Mouse (Mus musculus) hindbrain, embryonic 16.5 days (tissue): ENCODE measurements around the gene Arhgap22. TPM values are rescaled to one million over a fixed set of nuclear protein-coding genes. Genes with fewer than 3 reads are reported as not detected.

Experiments
- ATAC-seq: fragments of 200-750 bp; cut with Nextera tagmentation; 2 replicates; pipeline ENCODE4 v1.8.0; 2017; ENCODE audit warnings: moderate TSS enrichment, moderate library complexity
- H3K27ac ChIP-seq: fragments of 300-500 bp; sonication (generic); 2 replicates; pipeline ENCODE4 v1.5.1; 2014; ENCODE audit warnings: low read depth, mild to moderate bottlenecking, control low read depth, low read length, moderate library complexity
- H3K27me3 ChIP-seq: fragments of 300-500 bp; sonication (generic); replicated peaks from 2 replicates; pipeline ENCODE4 v1.6.1; 2014; ENCODE audit warnings: low read length; ENCODE audit not compliant: control insufficient read depth, insufficient read depth
- H3K36me3 ChIP-seq: fragments of 300-500 bp; sonication (generic); 2 replicates; pipeline ENCODE4 v1.6.1; 2014; ENCODE audit warnings: mild to moderate bottlenecking, low read length, moderate library complexity, mixed read lengths; ENCODE audit not compliant: control insufficient read depth, insufficient read depth
- H3K4me1 ChIP-seq: fragments of 300-500 bp; sonication (generic); 2 replicates; pipeline ENCODE4 v1.6.1; 2014; ENCODE audit warnings: low read depth, low read length; ENCODE audit not compliant: control insufficient read depth, insufficient read depth
- H3K4me2 ChIP-seq: fragments of 300-500 bp; sonication (generic); 2 replicates; pipeline ENCODE4 v1.6.1; 2014; ENCODE audit warnings: mild to moderate bottlenecking, low read length, control low read depth, moderate library complexity
- H3K4me3 ChIP-seq: fragments of 300-500 bp; sonication (generic); 2 replicates; pipeline ENCODE4 v1.5.1; 2014; ENCODE audit warnings: mild to moderate bottlenecking, low read length, control low read depth, moderate library complexity
- H3K9ac ChIP-seq: fragments of 300-500 bp; sonication (generic); 2 replicates; pipeline ENCODE4 v1.6.1; 2014; ENCODE audit warnings: low read depth, mild to moderate bottlenecking, control low read depth, low read length, moderate library complexity
- H3K9me3 ChIP-seq: fragments of 300-500 bp; sonication (generic); 2 replicates; pipeline ENCODE4 v1.6.1; 2014; ENCODE audit warnings: mild to moderate bottlenecking, low read length, moderate library complexity; ENCODE audit not compliant: control insufficient read depth
- WGBS: fragments of 180-500 bp; shearing (Covaris S2); extraction: QIAGEN DNeasy Blood & Tissue Kit; methylation state at CpG from one replicate; pipeline ENCODE4 v1.1.7; 2014; 5-methylcytosine and 5-hydroxymethylcytosine counted together
- polyA plus RNA-seq: library from polyadenylated mRNA; unstranded; fragments of >200 nt; fragmentation: Nextera tagmentation; extraction: Ambion mirVana; gene quantifications from 2 replicates; pipeline ENCODE4 v1.2.1, GENCODE M21; 2015

Gene Arhgap22
- polyA plus RNA-seq, 1 experiment from 2014 or later = 4.4 TPM

- Histone ChIP-seq H3K4me2 (no peak overlapping the region), H3K27ac (no peak overlapping the region), H3K4me1 (no peaks in the 10 kb centered on the region), H3K4me3 (no peak overlapping the region), H3K9ac (no peak overlapping the region), H3K9me3 (no peaks in the 10 kb centered on the region), H3K36me3 (no peaks in the 10 kb centered on the region), H3K27me3 (no peaks in the 10 kb centered on the region)
- ATAC-seq = no peak
- WGBS = 90% methylated on average over 21 of the region's 21 CpGs
These were observed 23.9 kb upstream of the Arhgap22 start for GRCm38 (mm10) chr14:33189849-33190423.

GRCm38 (mm10) chr14:33190646-33191045 lies 23.2 kb upstream of the Arhgap22 start:
- ATAC-seq = no peak
- WGBS = 76% methylated on average over 1 of the region's 1 CpGs
- no peaks in the 10 kb centered on the region for H3K9me3 ChIP-seq

DNA sequence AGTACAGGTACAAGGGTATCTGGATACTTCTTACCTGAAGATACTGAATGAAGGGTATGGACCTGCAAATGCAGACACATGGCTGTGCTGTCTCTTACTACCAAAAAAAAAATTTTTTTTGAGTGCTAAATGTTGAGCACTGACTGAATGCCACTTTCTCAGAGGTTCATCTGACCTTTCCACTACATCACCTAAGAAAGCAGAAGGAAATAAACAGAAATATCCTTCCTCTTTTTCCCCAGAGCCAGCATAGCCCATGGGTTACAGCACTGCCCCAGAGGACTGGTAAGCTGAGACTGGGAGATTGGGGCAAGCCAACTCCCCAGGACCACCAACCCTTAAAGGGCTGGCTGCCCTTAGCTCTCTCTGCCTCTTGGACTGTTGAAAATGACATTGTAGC lies 20.1 kb upstream of the Arhgap22 start:
- H3K27ac ChIP-seq = no peak overlapping the region
- no peaks in the 10 kb centered on the region for H3K36me3 ChIP-seq
- H3K4me2 ChIP-seq = no peak overlapping the region
- no peak for ATAC-seq
- H3K9me3 ChIP-seq = no peaks in the 10 kb centered on the region
- no peak overlapping the region for H3K4me3 ChIP-seq
- H3K9ac ChIP-seq = no peak overlapping the region
- H3K4me1 ChIP-seq = no peaks in the 10 kb centered on the region
- H3K27me3 ChIP-seq = no peaks in the 10 kb centered on the region

More at GRCm38 (mm10) chr14:33190646-33191045, 23.2 kb upstream of the Arhgap22 start:
- Histone ChIP-seq H3K4me1 (no peaks in the 10 kb centered on the region), H3K4me2 (no peak overlapping the region), H3K27me3 (no peaks in the 10 kb centered on the region), H3K4me3 (no peak overlapping the region), H3K9ac (no peak overlapping the region), H3K36me3 (no peaks in the 10 kb centered on the region), H3K27ac (no peak overlapping the region)

- no peaks in the 10 kb centered on the region for H3K9me3 ChIP-seq
- WGBS = 79% methylated on average over 3 of the region's 3 CpGs
- ATAC-seq = no peak
These were observed 19.6 kb upstream of the Arhgap22 start for GRCm38 (mm10) chr14:33194241-33194640.

DNA sequence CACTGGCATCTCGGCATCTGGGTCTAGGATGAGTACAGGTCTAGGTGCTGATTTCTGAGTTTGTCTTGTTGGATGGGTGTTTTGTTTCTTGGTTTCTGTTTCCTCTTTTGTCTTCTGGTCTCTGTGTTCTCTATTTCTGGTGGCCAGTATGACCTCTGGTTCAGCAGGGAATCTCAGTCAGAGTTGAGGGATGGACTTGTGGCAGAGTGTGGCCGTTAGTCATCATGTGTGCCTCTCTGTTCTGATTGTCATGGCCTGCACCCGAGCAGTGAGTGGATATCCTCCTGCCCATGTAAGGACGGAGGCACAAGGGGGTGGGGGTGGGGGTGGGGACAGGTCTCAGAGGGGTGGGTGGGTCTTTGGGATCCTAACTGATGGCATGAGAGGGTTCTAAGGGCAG lies 11.7 kb upstream of the Arhgap22 start:
- no peak overlapping the region for H3K27ac ChIP-seq
- no peaks in the 10 kb centered on the region for H3K9me3 ChIP-seq
- WGBS = 84% methylated on average over 4 of the region's 4 CpGs
- no peak for ATAC-seq
- H3K9ac ChIP-seq = no peak overlapping the region
- no peaks in the 10 kb centered on the region for H3K27me3 ChIP-seq
- H3K36me3 ChIP-seq = no peaks in the 10 kb centered on the region
- H3K4me3 ChIP-seq = no peak overlapping the region
- no peak overlapping the region for H3K4me2 ChIP-seq
- no peaks in the 10 kb centered on the region for H3K4me1 ChIP-seq

More at GRCm38 (mm10) chr14:33194241-33194640, 19.6 kb upstream of the Arhgap22 start:
- no peak overlapping the region for H3K27ac ChIP-seq
- H3K4me2 ChIP-seq = no peak overlapping the region
- no peaks in the 10 kb centered on the region for H3K36me3 ChIP-seq
- no peak overlapping the region for H3K9ac ChIP-seq
- H3K4me3 ChIP-seq = no peak overlapping the region
- H3K4me1 ChIP-seq = no peaks in the 10 kb centered on the region
- no peaks in the 10 kb centered on the region for H3K27me3 ChIP-seq

- 88% methylated on average over 6 of the region's 6 CpGs for WGBS
- Histone ChIP-seq H3K4me2 (no peak overlapping the region), H3K9me3 (no peaks in the 10 kb centered on the region), H3K27me3 (no peaks in the 10 kb centered on the region), H3K4me3 (no peak overlapping the region), H3K9ac (no peak overlapping the region), H3K27ac (no peak overlapping the region), H3K36me3 (no peaks in the 10 kb centered on the region), H3K4me1 (no peaks in the 10 kb centered on the region)
- ATAC-seq = no peak
These were observed 10.9 kb upstream of the Arhgap22 start for GRCm38 (mm10) chr14:33202885-33203284.

DNA sequence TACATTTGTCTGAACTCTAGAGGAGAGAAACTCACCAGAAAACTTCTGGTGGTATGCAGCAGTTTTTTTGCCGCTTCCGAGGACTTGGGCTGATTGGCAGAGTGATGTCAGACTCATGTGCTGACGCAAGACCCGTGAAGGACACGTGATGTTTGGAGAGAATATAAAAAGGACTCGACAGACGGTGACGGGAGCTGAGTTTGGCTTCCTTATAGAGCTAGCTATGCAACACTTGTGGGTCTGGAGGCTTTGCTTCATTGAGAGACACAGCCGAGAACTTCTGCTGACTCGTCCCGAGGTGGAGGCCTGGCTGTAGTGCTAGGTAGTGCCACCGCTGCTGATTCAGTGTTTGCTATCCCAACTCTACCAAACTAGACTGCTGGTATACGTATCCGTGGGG lies 10.0 kb upstream of the Arhgap22 start:
- Histone ChIP-seq H3K9ac (no peak overlapping the region), H3K36me3 (no peaks in the 10 kb centered on the region), H3K27ac (no peak overlapping the region), H3K4me2 (no peak overlapping the region), H3K4me3 (no peak overlapping the region), H3K27me3 (no peaks in the 10 kb centered on the region), H3K9me3 (no peaks in the 10 kb centered on the region), H3K4me1 (no peaks in the 10 kb centered on the region)
- 89% methylated on average over 14 of the region's 14 CpGs for WGBS
- ATAC-seq = no peak

- H3K27ac ChIP-seq = no peak overlapping the region
- H3K4me3 ChIP-seq = peak overlapping the region; percentile 23; the same call in 1 of the 2 replicates
- 44% methylated on average over 18 of the region's 24 CpGs for WGBS
- H3K4me1 ChIP-seq = no peaks in the 10 kb centered on the region
- no peaks in the 10 kb centered on the region for H3K36me3 ChIP-seq
- peak; percentile 65; the same call in 1 of the 2 replicates for ATAC-seq
- H3K4me2 ChIP-seq = peak overlapping the region; percentile 54
- no peaks in the 10 kb centered on the region for H3K27me3 ChIP-seq
- H3K9ac ChIP-seq = peak overlapping the region; percentile 50
- no peaks in the 10 kb centered on the region for H3K9me3 ChIP-seq
These were observed 8.4 kb upstream of the Arhgap22 start for GRCm38 (mm10) chr14:33205280-33205965.

DNA sequence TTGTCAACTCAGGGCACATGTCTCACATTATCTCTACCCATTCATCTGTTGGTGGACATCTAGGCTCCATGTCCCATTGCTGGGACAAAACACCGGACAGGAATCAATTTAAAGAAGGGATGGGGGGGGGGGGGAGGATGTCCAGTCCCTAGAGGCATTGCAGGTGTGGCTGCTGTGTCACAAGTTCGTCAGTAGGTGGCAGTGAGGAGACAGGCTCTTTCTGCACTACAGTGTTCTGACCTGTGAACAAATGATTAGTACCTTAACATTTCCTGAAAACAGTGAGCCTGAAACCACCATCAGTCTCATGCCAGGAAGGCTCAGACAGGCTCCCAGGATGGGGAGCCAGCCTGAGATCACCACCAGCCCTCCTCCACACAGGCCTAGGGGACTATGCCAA lies 6.8 kb upstream of the Arhgap22 start:
- H3K4me3 ChIP-seq = no peak overlapping the region
- no peak overlapping the region for H3K9ac ChIP-seq
- WGBS = 14% methylated on average over 2 of the region's 2 CpGs
- no peak overlapping the region for H3K27ac ChIP-seq
- no peaks in the 10 kb centered on the region for H3K36me3 ChIP-seq
- no peaks in the 10 kb centered on the region for H3K9me3 ChIP-seq
- peak; percentile 34; the same call in 1 of the 2 replicates for ATAC-seq
- H3K27me3 ChIP-seq = no peaks in the 10 kb centered on the region
- no peaks in the 10 kb centered on the region for H3K4me1 ChIP-seq
- H3K4me2 ChIP-seq = no peak overlapping the region
